Mouse (Mus musculus) spleen, postnatal 36 days (tissue): Measurements from ENCODE around the gene Pcdh7.

ENCODE experiments used
- DNase-seq, 2 experiments: peaks; one replicate each; pipeline ENCODE4 v3.0.0; 2022; ENCODE audit warnings: low spot score in 2 of 2, mixed read lengths in 1 of 2

Pcdh7 gene

DNA sequence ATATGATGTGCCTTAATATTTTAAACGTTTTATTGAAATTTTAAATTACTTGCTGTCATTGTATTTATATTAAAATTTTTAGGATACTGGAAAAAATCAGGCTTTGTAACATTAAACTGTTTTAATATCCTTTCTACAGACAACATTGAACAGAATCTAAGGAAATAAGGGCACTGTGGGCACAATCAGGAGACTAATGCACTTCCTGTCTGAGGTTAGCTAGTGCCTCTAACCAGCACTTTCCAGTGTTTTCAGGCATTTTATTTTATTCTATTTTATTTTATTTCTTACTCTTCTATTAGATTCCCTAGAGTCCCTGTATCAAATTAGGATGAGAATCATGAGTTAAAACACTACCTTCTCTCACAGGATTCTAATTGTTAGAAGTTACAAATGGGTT, 28.1 kb downstream of the Pcdh7 start:
- DNase-seq, result no peak

DNA sequence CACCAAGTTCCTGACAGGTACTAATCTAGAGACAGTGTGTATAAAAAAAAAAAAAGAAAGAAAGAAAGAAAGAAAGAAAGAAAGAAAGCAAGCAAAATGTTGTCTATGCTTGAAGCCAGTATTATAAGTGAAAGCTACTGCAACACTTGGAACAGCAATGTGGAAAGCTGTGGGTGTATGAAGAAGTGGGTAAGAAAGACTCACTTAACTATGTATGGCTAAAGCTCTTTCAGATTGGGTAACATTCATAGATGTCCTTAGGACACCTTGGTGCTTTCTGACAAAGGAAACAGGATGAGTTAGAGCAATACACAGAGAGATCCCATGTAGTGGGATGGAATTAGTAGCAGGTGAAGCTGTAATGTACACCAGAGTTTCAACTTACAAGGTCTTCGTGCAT, 32.6 kb downstream of the Pcdh7 start:
- DNase-seq, result no peak

DNA sequence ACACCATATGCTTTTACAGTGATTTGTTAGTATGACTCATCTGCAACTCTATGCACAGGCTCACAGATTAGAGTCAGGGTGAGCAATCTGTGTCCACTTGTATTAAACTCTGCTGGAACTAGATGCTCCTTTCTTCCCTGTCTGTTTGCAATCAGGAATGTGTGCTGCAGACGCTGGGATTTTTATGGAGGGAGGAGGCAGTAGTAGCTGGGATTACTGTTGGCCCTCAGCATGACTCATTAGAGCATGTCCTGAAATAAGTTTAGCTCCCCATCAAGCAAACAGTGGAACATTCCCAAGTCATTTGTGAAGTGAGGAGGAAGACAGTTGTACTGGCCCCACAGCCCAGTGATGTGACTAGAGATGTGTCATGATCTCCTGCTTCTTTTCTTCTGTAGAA, 38.0 kb downstream of the Pcdh7 start:
- DNase-seq, result no peak

DNA sequence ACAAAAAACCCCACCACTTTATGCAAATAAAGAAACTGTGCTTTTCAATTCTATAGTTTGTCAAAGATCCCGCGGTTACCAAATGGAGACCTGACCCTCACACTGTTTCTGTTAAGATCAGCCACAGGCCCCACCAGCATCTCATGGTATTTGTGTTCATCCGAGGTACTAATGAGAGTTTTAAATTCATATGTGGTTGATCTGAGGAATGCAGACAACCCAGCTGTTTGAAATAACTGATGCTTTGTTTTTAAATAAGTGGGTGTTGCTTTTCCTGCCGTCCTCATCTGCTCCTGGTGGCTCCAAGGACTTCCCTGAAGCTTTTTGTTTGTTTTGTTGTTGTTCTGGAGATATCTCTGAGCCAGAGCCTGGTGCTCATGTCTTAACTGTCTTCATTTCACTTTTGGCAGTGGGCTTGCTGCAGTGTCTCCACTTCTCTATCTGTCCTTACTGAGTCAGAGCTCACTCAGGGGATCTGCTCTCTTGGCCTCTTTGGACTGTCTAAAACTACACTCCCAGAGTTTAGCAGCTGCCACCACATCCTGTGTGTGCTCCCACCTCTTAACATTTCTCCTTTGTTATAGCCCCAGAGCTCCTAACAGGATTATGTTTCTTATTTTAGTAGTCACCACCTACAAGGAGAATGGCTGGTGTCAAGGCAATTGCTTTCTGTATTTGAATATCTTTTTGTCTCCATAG, 39.1 kb downstream of the Pcdh7 start:
- no peak for DNase-seq

DNA sequence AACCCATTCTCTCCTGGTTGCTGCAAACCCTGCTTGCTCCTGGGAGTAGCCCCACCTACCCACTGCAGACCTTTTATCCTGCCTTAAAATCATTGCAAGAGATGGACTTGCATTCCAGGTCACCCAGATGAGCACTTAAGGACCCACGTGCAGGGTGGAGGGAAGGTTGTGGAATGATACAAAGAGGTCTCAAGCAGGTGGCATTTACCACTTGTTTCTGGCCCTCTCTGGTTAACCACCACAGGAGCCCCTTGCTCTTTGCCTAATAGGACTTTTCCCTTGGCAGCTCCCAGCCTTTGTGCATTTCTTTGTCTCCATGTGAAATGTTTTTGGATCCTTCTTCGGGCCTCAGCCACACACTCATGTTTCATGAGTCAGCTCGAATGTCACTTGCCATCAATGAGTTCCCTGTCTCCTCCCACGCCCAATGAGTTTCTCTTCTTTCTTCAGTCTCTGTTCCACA, 39.7 kb downstream of the Pcdh7 start:
- DNase-seq, result no peak

DNA sequence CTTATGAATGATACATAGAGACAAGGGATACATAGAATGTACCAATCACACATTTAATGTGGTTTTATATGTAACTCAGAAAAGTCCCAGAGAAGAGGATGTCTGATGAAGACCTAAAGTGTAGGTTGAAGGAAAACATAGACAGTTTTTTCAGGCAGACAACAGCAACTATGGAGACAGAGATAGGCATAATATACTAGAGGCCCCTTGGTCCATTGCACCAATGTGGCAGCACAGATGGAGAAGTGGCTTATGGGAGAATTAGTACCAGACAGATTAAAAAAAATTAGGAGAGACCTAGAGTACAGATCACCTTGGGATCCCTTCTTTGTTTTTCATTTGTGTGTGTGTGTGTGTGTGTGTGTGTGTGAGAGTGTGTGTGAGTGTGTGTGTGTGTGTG, 41.2 kb downstream of the Pcdh7 start:
- no peak for DNase-seq

DNA sequence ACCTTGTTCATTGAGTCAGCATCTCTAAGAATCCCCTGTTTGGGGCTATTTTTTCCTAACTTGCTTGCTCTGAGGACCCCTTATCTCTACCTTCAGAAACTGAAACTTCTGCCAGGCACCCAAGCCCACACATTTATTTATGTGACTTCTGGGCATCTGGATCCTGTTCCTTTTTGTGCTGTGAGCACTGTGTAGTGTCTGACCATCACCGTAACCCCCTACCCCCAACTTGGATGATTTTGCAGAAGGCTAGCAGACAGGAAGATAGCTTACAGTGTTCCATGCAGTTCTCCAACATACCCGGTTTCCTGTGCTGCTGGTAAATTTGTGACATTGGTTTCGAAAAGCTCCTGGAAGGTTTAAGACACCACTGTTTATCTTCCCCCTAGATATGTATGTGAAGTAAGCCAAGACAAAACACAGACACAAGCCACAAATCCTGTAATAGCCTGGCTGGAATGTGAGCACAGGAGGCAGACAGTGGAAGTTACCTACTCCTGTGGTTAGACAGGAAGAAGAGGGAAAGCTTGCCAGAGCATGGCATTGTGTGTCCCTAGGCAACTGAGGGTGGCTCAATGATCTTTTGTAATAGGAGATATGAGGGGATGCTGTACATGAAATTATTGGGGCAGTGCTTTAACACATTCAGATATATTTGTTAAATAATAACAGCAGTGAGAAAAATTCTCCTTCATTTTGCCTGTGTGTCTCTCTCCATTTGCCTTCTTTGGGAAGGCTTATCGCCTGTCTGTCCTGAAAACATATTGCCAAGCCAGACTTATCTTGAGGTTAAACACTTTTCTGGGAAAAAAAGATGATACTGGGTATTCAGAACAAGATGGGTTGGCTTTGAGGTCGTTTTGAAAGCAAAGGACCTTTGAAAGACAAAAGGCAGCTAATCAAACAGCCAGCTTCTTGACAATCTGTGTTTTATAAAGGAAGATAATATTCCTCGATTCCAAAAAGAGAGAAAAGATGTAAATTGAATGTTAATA, 42.6 kb downstream of the Pcdh7 start:
- no peak for DNase-seq

DNA sequence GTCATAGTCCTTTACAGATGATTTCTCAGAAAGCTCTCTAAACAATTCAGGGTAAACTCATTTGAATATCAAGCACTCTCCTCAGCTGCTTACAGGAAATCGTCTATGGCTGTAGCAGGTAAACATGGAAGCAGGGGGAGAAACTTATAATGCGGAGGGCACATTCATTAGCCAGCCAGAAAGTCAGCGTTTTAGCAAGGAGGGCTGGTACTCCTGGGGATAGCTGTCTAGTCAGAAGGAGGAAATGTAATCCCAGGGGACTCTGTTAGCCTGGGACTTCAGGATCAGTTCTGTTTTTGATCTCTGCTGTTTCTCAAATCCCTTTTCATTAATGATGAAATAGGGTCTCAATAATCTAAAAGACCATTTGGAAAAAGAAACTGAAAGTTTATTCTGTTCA, 47.6 kb downstream of the Pcdh7 start:
- DNase-seq, result no peak

DNA sequence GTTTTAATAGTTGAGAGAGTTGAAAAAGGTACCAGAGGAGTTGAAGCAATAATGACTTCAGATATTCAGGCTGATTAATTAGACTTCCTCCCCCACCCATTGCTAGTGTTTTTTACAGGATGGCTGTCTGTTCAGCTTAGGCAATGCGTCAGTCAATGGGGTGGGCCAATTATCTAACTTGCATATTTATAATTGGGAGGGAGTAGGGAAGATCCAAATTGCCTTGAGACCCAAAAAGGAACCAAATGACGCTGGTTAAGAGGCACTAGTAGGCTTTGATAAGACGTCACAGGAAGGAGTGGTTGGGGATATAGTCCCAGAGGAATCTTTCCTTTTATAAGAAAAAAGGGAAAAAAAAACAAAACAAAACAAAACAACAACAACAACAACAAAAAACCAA, 49.6 kb downstream of the Pcdh7 start:
- no peak for DNase-seq

DNA sequence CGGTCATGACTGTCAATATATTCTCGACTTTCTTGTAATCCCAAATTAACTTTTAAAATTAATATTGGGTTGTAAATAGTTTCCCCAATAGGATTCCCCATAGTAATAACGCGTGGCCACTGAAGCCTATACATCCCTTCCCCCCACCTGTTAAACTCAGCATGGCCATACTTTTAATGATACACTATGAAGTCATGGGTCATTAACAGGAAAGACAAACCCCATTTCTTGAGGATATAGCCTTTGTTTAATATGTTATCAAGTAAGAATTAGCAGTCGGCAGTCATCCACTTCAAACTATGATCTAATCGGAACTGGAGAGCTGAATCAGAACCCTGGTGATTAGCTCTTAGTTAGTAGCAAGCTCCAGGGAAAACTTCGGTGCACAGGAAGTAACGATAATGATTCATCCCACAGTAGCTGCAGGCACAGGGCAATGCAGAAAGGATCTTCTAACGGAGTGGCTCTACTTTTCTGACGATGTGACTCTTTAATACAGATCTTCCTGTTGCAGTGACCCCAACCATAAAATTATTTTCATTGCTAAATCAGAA, 50.8 kb downstream of the Pcdh7 start:
- no peak for DNase-seq

DNA sequence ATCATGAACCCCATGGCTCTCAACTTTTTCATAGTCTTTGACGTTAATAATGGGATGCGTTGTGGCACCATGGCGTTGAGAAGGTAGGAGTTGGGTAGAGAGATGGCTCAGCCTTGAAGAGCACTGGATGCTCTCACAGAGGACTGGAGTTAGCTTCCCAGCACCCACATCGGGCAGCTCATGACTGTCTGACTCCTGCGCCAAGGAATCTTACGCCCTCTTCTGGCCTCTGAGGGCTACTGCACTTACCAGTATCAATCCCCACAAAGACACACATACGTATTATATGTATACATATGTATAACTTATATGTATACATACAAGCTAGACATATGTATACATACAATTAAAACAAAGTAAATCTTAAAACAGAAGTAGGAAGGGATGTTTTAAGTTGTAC, 51.9 kb downstream of the Pcdh7 start:
- DNase-seq, result no peak

DNA sequence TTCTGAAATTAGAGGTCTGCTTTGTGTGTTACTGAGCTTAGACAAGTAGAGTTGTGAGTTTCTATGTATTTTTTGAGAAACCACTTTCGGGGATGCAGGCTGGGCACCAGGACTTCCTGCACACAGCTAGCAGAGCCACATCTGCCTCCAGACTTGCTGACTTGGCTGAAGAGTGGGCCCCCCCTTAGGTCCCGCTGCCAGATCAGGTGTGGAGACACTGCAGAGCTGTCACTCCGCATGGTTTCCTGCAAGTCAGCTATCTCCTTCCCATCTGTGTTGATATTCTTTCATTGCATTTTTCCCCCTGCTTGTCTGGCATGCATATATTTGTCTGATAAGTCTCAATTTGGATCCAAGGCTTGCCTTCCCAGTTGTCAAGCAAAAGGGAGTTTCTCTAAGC, 52.6 kb downstream of the Pcdh7 start:
- no peak for DNase-seq

DNA sequence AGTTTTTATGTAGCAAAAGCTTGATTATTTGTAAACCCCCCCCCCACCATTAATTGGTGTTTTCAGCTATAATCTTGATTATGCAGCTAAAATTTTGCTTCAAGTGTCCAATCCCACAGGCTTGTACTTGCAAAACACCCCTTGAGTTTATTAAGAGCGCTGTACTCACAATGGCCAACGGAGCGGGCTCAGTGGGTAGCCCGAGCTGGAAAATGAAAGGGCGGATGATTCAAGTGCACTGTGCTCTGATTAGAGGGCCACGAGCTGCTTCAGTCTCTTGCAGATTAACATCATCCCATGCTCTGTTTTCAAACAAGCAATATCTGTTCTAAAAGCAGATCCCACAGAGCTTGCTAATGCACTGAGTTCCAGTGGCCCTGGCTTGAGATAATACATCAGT, 53.4 kb downstream of the Pcdh7 start:
- no peak for DNase-seq

DNA sequence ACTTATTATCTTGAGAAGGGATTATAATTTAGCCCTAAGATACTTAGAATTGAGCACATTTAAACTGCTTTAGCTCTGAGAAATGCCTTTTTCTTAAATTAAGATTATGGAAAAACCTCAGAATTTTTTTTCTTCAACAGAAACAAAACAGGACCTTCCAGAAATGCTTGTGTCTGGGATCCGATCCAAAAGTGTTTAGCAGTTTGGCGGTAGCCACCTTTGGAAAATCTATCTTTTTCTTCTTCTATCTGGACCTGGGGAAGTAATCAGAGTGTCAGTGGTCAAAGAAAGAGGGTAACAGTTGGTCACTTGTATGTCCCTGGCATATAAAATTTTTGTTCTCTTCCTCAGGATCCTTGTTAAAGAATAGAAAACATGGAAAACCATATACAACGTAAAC, 54.9 kb downstream of the Pcdh7 start:
- DNase-seq, result no peak

DNA sequence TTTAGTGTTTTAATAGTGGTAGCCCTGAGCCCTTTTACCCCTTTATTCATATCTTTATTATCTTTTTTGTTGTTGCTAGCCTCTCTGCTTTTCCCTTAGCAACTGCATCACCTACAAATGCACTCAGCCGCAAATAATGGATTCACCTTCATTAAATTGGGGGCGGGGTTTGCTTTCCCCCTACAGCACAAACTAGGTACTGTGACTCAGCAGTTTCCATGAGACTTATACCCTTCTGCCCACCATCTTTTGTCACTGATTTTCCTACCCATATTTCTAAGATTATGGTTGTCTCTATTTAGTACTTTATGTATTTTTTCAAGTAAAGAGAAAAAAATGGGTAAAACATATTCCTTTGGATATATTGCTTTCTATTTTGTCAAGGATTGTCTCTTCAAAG, 56.7 kb downstream of the Pcdh7 start:
- no peak for DNase-seq

DNA sequence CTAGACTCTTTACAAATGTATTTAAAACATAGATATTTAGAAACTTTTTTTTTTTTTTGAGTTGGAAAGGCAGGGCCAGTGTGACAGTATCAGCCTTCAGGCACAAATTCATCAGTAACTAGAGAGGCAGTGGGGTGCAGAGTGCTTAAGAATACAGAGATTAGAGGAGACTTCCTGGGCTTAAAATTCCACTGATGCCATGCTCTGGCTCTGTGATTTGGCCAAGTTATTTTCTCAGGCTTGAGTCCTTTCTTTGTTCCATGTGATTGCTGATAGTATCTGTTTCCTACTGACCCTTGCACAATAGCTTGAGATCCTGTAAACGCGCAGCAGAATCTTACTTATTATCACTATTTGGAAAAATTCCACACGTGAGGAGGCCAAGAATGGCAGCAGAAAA, 60.3 kb downstream of the Pcdh7 start:
- no peak for DNase-seq

DNA sequence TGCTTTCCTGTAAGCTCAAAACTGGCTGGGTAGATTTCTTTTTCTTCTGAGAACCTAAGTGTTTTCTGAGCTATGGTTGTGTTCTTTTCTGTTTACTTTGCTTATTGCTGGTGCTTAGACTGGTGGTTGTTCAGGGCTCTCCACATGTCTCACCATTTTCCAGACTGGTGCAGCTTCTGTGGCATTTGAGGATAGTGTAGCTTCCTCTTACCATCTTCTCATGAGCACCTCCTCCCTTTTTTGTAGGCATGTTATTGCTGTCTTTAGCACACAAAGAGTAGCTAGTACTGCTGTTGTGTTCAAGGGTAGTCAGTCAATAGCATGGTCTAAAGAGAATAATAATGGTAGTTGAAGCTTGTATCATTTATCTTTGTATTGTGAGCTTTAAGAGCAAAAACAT, 62.2 kb downstream of the Pcdh7 start:
- DNase-seq, result no peak

DNA sequence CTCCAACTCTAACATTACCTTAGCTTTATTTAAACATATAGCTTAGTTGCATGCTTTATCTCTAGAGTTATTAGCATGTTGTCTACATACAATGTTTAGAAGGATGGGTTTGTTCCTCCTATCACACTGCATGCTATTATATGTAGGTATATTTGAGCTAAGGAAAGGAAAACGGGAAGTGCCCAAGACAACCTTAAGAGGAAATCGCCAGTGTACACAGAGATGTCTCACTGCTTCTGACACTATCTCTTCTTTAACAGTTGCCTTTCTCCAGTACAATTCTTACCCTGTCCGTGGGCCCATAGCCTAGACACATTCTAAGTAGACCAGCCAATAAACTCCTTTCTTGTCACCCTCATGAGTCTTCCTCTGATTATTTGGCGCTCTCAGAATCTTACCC, 62.8 kb downstream of the Pcdh7 start:
- no peak for DNase-seq

DNA sequence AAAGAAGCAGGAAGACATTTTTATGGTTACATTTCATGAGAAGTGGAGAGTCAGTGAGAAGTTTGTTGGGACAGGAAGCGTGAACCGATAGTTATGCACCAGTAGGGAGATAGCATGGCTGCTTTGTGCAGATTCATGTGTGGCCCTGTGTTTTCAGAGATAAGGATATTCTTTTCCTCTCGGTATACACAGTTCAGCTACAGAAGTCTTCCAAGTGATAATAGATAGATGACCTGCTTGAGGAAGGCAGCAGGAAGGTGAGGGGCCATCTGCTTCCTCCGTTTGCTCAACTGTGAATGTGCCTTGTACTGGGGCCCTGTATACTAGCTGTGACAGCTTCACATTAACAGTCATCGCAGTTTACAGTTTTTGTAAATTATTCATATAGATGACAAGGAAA, 64.2 kb downstream of the Pcdh7 start:
- peak; percentile 1 to 31 for DNase-seq

DNA sequence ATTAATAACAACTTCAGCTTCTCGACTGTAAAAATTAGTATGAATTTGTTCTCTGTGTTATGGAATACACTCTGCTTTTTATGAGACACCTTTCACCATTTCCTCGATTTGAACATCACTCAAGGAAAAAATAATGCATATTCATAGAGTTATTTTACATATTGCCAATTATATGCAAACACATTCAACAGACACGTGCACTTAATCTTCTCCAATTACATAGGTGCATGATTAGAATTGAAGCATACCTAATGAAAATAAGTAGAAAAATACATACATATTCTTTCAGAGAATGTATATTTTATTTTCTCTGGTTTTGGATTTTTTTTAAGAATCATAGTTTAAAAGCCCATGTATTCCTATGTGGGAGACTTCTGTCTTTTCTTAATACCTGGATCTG, 64.8 kb downstream of the Pcdh7 start:
- no peak for DNase-seq

DNA sequence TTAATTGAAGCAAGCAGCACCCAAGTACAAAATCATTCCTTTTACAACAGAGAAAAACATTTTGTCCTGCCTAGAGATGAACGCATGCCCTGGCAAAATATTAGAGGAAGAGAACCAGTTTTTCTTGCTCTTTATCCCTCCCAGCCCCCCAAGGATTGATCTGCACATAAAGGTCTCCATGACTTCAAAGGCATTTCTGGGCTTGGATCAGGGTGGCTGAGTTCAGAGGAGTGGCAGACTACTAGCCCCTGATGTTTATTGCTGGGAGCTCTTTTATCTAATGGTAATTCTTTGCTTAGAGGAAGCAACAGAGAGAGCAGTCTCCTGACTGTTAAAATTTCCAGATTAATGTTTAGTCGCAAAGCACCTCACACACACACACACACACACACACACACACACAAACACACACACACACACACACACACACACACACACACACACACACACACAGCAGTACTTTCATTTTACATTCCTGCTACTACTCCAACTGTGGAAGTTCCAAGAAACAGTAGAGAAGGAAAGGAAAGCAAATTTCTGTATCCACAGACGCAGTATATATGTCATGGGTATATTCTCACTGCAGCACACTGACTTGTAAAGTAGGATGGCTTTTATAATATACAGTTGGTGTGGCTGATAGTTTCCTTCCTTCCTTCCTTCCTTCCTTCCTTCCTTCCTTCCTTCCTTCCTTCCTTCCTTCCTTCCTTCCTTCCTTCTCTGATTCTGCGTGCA, 71.2 kb downstream of the Pcdh7 start:
- no peak for DNase-seq

DNA sequence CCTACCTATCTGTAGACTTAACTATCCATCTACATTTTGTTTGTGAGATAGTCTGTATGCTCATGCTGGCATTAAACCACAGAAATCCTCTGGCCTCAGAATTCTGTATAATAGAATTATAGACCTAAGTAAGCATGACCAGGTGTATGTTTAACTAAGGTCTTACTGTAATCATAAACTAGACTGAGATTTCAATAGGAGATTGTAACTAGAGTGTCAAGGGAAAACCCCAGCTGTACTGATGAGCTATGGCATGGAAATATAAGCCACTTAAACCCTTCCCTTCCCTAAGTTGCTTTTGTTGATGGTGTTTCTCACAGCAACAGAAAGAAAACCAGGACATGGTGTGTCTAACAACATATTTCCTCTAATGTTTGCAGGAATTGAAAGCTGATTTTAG, 78.6 kb downstream of the Pcdh7 start:
- no peak for DNase-seq
